Mouse (Mus musculus): ENCODE measurements around the gene Sfxn2.

GRCm38 (mm10) chr19:46550385-46550784, 22.8 kb upstream of the Sfxn2 start:
- TF ChIP-seq CTCF (IDR thresholded peaks at IDR 0.05; ENCODE audit: low read depth) = no peak
- no peak for TF ChIP-seq EP300 (IDR thresholded peaks at IDR 0.05; ENCODE audit: low read depth)
